In the genomic region with DNA sequence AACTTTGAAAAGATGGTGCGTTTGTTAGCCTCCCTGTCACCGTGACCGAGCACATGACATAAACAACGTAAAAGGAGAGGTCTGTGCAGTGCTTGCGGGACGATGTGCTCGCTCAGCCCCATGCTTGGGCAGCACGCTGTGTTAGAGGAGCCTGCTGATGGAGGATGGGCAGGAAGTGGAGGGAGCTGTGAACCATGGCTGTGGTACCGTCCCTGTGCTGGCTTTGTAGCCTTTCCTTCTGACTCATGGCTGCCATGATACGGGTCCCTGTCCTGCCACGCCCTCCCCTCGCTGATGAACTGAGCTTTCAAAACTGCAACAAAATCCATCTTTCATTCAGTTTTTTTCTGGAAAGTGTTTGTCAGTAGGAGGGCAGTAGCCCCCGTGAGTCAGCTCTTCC, we compare ENCODE assay signal across 11 mouse cellular contexts.
"Had no signal": no experiment of that assay in that cellular context is flagged by ENCODE, and none has a peak within 500 bp of the region (broad histone marks: within the 10 kb centered on the region; RNA-seq: fewer than 3 reads in every experiment).

No protein-coding gene starts in this region.

- H3K27me3 ChIP-seq: limb, embryonic 13.5 days had no signal

- H3K9ac ChIP-seq: limb, embryonic 13.5 days; liver, embryonic 14.5 days had no signal

- H3K4me2 ChIP-seq: limb, embryonic 13.5 days; midbrain, embryonic 11.5 days had no signal

- H3K4me3 ChIP-seq: layer of hippocampus, adult 2 months; limb, embryonic 13.5 days had no signal

- DNase-seq: kidney, adult 9 months; kidney, postnatal 36 days; lung, adult 18-20 months; thymus, adult 18-20 months; thymus, postnatal 14 days had no signal

- ATAC-seq: midbrain, embryonic 16.5 days had no signal

- H3K27ac ChIP-seq: kidney, postnatal 0 days; layer of hippocampus, adult 2 months; limb, embryonic 13.5 days; liver, embryonic 14.5 days had no signal
